Mouse (Mus musculus) kidney, postnatal 36 days (tissue): Measurements from ENCODE around the gene R3hdml.
A peak's percentile ranks its signal among the peaks of the same experiment; 100 is the strongest.

Source experiments
- DNase-seq, 2 experiments: peaks; one replicate each; pipeline ENCODE4 v3.0.0; 2021 to 2022; ENCODE audit warnings: mixed read lengths in 2 of 2

R3hdml gene

DNA sequence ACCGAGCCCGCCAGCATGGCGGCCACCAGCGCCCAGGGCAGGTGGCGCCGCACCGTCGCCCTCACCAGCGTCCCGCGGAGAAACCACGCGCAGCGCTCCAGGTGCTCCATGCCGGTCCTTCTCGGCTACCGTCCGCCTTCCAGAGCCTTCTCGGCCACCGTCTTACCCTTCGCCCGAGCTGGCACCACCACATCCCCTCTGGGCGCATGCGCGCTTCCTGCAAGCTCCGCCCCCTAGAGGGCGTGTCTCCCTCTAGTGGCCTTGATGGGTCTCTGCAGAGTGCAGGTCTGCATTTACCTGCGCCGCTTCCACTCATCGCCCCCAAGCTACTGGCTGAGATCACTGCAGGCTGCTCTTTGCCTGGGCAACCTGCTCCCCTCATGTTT is 19.7 kb upstream of the R3hdml start, which contains the start of gene Fitm2:
Fitm2 (minus strand) TSS at position 164 of the 386 bp plus-strand sequence.
- peak; percentile 97 for DNase-seq

DNA sequence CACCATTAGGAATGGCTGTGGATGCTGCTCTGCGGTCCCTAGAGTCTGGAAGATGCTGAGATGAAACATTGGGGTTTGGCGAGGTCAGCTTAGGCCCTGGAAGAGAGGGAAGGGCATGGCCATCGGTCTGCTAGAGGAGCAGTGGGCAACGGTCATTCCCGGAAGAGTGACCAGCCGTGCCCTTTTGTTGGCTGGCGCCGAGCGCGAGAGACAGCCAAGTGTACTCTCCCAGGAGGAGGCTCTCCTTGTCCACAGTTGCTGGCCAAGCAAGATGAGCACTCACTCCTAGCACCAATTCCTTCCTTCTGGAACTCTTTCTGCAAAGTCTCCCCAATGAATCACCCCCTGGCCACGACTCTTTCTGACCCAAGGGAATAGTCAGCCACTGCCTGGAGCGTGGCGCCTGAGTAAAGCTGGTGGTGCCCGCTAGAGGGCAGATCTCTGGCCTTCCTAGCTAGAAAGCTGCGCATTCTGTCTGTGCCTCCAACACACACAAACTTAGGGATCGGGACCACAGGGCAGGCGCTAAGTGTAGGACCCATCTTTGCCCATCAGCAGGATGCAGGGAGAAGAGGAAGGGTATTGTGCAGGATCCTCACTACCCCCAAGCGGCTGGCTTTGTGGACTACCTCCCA is 11.8 kb upstream of the R3hdml start:
- DNase-seq = peak; percentile 19 to 61

DNA sequence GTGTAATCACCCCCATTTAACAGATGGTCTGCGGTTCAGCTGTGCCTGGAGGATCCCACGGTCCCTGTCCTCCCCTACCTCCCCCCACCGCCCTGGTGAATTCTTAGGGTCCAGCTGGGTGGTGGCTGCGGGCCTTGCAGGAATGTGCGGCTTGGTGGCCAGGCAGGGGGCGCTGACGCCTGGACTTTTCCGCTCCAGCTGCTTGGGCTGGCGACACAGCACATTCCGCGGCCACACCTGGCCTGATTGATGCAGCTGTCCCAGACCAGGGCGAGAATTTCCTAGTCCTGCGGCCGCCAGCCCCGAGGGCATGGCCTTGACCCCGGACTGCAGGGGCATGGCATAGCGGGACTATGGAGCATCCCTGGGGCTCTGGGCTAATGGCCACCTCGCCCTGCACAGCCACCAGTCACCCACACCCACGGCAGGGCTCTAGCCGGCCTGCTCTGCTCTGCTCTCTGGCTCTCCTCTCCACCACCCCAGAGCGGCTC is 10.5 kb upstream of the R3hdml start:
- DNase-seq = peak; percentile 59 to 70

DNA sequence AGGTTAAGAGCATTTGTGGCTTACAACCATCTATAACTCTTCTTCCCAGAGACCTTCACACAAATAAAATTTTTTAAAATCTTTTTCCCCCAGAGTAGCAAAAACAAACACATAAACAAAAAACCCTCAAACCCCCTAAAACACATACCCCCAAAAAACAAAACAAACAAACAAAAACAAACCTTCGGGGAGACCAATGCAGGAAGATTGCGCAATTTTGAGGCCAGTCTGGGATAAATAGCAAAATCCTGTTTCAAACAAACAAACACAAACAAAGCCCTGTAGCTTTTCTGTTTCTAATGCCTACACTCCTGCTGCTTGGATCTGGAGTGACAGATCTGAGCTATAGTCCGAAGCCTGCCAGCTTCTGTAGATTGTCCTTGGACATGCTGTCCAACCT is 4.8 kb upstream of the R3hdml start:
- DNase-seq = no peak

DNA sequence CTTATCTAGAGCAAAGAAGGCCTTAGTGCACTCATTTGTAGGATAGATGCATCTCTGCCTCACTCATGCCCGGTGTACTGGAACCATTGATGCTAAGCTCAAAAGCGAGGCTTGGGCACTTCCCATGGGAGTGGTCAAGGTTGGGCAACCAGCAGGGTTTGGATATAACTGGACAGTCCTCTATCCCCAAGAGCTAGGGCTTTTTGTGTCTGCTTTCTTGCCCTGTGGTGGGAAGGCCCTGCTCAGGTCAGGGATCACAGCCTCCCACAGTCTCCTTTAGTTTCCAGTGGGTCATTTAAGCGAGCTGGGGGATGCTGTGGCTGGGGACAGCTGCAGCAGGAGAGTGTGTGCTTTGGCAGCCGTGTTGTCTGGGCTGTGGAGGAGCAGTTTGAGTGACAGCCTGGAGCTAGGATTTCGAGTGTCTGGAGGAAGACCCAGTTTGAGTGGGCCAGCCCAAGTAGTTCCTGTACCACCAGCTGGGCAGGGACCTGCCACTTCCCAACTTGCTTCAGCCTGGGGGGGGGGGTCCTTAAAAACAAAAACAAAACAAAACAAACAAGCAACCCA is 2.3 kb upstream of the R3hdml start:
- no peak for DNase-seq

DNA sequence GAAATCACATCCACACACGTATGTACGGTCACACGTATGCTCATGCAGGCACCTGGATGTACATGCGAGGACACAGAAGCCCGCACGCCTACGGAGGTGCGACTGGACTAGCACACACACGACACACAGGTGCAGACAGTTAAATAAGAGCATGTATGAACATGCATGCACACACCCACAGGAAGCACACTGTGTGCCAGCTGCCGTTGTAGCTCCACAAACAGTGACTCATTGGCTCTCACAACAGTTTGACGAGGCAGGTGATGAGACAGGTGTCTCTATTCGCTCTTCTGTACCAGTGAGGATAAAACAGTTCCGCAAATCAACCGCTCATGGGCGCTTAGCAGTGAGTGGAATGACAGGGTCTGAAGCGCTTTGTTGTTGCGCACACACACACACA is 1.5 kb upstream of the R3hdml start:
- no peak for DNase-seq

DNA sequence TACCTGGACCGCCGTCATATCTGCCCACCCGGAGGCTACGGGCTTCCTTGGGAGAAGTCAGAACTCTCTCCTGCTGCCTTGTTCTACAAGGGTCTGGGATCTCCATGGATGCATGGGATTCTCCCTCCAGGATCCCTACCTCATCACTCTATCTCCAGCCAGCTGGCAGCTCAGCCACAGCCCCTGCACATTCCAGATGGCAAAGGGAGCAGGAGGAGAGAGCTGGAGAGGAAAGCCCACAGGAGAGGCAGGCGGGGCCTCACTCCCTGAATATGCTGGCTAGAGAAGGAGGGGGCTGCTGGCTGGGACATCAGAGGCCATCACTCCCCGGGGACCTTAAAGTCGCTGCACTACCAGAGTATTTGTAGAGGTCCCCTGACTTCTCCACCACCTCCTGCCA is 767 bp upstream of the R3hdml start:
- no peak for DNase-seq

DNA sequence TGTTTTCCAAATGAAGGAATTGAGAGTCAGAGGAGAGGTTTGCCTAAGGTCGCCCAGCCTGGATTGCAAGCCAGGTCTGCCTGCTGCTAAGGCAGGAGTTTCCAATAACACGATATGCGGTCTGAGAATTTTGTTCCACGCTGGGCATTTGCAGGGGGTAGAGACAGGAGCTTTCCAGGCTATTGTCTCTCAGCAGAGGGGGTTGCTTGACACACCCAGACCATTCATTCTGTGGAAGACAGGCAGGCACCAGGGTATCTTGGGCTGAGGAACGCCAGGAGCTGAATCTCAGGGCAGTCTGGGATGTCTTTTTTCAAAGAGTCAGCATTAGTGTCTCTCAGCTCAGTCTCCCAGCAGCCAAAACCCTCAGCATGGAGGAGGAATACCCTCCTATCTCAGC is 913 bp downstream of the R3hdml start:
- no peak for DNase-seq

DNA sequence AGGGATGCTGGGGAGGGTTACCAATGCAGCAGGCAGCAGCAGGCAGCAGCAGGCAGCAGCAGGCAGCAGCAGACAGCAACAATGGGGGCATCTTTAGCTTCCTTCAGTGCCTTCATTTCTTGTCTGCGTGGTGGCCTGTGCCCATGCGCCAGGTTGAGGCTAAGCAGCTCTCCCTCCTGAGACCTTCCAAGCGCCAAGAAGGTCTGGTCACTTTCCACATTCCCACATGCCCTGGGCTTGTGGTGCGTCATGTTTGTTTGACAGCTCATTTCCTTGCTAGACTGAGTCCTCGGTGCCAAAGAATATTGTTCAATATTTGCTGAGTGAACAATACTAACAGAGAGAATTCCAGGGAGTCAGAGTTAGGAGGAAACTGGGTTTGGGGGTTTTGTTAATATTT is 1.9 kb downstream of the R3hdml start:
- no peak for DNase-seq

DNA sequence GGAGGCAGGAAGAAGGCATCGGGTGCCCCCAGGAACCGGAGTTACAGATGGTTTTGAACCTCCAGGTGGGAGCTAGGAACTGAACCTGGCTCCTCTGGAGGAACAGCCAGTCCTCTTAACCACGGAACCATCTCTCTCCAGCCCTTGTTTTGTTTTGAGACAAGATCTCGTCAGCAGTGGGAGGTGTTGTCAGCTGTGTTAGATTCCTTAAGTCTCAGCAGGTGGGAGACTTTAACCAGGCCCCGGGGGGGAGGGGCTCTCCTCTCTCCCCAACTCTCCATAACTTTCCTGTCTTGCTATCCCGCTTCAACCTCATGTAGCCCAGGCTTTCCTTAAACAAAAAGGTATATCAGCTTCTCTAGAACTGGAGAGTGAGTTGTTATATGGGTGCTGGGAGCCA is 2.3 kb downstream of the R3hdml start:
- DNase-seq = no peak

DNA sequence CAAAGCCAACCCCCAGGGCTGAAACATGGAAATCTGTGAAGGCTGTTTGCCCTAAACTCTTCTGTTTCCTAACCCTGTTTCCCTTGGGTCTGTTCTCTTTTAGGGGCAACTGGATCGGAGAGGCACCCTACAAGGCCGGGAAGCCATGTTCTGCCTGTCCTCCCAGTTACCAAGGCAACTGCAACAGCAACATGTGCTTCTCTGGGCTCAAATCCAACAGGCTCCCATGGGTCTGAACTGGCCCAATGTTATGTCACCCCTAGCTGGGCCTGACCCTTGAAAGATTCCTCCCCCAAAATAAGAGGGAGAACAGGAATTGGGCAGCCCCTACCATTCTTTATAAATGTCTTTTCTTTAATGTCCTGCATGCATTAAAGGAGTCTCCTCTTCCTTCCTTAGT is 10.1 kb downstream of the R3hdml start:
- DNase-seq = peak; percentile 30 to 49

DNA sequence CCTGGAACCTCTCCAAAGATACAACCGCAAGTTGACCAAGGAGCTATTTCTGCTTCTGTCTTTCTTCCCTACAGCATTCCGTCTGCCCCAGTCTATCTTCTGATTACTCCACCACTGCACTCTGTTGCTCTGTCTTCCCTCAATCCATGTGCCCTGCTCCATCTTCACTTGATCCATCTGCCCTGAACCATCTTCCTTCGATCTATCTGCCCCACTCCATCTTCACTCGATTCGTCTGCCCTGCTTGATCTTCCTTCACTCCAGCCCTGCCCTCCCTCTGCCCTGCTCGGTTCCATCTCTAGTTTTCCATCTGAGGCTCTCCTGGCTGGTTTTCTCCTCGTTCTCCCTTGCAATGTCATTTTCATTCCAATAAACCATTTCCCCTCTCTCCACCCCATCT is 11.1 kb downstream of the R3hdml start:
- DNase-seq = no peak

DNA sequence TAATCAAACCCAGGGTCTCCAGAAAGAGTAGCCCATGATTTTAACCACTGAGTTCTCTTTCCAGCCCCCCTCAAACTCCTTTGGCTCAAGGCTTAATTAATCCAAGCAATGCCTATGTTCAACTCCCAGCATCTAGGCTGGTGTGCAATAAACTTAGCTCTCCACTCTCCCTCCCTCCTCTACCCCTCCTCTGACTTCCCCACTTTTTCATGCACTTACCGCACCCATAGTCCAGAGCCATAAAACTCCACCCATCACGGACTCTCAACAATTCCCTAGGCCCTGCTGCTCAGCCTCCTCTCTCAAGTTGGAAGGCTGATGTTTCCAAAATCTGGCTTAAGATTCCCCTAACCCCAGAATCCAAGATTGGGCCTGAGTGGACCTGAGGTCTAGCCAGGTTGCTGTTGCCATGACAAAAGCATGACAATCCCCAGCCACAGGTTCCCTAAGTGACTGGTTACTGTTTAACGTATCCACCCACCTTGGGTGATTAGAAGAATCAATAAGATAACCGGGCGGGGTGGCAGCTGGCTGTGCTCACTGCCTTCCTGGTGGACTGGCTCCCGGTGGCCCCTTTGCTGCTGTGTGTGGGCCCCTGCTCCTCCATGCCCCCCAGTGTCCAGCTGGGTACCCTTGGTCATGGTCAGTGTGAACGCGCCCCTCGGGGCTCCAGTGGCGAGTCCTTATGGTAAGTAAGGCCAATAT is 14.3 kb downstream of the R3hdml start, which contains the start of gene Hnf4a:
Hnf4a (plus strand) TSS at position 509 of the 705 bp plus-strand sequence.
- no peak for DNase-seq

DNA sequence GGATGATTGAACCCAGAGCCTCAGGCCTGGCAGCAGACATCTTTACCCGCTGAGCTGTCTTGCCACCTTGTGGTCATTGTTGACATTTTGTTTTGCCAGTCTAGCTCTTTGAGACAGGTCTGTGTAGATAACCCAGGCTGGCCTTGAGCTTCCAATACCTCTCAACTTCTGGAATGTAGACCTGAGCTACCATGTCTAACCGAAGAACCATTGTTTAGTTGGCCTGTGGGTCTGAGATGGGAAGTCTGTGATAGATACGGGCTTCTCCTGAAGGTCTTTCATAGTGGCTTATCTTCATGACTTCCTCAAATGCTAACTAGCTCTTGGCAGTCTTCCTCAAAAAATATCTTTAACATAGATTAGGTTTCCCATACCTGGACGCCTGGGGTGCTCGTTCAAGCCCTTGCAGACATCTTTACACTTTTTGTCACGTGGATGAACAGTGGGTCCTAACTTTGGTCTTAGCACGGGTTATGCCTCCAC is 33.7 kb downstream of the R3hdml start:
- no peak for DNase-seq

DNA sequence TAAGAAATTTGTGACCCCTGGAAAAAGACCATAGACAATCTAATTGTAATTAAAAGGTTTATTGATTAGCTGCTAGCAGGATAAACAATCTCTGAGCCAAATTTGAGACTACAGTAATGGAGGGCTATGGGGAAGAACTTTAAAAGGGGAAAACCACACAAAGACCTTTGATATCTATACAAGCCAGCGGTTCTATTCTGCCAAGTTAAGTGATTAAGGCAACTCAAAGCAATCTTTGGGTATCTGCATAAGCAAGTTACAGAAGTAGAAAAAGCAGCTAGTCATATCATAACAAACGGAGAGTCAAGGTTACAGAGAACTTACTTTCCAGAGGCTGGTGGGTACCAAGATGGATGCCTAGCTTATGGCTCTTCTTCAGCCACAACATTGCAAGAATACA is 35.4 kb downstream of the R3hdml start:
- no peak for DNase-seq

DNA sequence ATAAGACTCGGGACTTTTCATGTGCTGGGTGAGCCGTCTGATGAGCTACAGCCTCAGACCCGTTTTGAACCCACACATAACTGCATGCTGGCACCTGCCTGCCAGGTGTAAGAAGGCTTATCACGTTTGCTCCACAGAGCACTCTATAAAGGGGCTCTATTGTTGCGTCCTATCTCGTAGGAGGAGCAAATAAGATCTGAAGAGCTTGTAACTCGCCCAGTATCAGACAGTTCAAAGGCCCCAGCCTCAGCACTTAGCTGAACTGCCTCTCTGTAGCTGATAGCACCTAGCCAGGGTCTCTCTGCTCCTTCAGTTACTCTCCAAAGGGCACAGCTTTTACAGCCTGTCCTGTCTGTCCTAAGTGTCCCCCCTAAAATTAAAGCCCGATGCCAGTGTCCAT is 38.3 kb downstream of the R3hdml start:
- DNase-seq = no peak

DNA sequence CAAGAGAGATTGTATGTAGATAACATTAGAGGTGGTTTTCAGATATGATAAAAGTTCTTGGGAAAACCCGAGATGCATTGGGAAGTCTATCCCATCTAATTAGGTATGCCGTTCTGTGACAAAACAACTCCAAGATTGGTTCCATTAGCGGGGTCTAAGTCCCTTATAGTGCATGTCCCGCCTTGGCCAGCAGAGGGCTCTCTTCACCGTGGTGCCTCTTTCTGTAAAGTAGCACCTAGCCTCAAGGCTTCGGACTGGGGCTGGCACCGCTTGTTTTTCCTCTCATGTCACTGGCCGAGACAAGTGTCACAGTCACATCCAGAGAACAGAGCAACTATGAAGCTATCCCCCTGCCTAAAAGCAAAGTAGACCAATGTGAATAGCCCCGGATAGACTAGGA is 39.8 kb downstream of the R3hdml start:
- DNase-seq = peak; percentile 81 to 91

DNA sequence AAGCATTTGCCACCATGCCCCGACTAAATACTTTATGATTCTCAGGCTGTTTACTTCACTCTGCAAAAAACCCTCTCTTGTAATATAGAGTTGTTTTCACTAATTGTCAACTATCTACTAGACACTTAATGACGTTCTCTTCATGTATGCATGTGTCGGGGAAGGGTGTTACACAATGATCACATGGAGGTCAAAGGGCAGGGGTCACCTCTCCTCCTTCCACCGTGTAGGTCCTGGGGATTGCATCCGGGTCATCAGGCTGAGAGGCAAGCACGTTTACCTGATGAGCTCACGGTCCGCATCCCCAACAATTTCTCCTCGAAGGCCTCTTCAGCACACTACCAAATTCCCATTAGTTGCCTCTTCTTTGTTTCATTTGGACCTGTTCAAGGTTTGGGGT is 41.1 kb downstream of the R3hdml start:
- peak; percentile 50 to 54 for DNase-seq

DNA sequence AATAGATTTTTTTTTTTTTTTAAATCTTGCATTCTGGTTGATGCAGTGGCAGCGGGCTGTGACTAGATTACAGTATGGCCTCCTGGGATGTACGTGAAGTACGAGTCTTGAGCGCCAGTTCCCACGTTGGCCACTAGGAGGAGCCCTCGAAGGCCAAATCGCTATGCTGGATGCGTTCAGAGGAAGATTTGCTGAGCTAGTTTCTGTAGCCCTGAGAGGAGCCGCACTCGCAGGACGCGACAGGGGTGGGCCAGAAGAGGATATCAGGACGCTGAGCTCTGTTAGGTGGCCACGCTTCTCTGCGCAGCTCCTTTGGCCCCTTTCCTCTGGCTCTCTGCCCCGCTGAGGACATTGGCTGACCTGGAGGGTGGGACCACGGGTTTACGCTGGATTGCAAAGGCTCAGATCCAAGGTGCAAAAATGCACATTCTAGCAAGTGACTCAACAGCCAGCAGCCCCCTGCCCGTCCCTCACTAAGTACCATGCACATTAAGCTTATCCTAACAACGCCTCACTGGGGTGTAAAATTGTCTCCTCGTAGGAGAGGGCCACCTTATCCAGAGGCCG is 42.9 kb downstream of the R3hdml start:
- DNase-seq = peak; percentile 94 to 95

DNA sequence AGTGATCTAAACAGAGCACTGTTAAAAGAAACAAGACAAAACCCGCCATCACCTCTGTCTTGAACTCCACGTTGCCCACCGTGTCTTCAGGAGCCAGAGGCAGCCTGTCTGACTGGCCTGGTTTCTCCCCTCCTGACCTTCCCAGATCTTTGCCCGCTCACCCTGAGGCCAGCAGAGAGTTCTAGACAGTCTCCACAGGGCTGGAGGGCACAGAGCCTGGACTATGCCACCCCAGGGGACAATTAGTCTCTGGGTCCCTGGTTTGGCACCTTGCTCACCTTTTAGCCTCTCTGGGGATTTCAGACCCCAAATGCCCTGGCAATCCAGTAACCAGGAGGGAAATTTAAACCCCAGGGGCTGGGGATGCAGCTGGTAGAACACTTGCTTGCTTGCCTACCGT is 45.3 kb downstream of the R3hdml start:
- DNase-seq = peak; percentile 62 to 63

DNA sequence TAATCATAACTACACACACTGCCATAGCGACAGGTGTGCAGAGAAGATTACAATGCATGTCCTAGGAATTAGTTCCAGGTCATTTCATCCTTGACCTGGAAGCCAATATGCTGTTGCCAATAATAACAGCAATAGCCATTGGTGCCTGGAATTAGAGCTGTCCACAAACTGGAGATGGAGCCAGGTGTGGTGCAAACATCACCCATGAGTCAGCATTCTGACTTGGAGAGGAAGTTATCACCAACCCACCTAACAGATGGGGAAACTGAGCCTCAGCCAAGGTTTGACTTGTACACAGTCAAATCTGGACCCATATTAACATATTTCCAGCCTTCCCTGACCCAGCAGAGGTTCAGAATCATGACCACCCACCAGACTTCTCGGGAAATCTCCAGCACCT is 46.3 kb downstream of the R3hdml start:
- peak; percentile 41 to 51 for DNase-seq

DNA sequence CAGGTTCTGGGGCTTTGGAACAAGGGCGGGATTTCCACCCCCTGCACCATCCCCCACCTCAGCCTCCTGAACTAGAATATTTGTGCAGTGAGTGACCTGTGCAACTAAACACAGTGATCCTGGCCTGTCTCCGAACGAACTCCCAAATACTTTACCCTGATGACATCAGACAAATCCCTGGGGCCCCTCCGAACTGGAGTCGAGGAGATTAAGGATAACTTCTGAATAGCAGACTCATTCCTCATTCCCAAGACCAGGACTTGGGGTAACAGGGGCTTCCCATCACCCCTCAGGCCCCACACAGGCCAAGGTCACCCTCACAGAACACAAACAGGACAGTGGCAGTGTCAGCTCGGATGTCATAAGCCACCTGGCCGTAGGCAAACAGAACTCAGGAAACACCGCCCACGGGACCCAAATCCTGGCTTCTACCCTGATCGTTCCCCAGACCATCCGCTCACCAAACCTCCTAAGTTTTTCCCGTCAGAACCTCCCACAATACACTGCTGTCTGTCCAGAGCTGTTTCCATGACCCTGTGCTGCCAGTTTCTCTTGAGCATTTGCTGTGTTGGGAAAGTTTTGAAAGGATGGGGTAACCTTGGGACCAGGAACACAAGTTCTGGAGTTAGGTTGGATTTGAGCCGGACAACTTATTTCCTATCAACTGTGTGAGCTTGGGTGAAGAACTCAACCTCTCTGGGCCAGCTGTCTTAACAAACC is 47.4 kb downstream of the R3hdml start:
- peak; percentile 52 to 65 for DNase-seq
